In genomic region chr2:103556125-103556877, GRCm38 (mm10) we compare ENCODE assay signal across 8 mouse cellular contexts. TPM values are rescaled to one million over a fixed set of nuclear protein-coding genes. Genes with fewer than 3 reads are reported as not detected.
DNase-seq lines count a peak whose midpoint lies in the region.

No protein-coding gene starts in this region.

- DNase-seq in heart, adult 11 months = peak; percentile 83
- DNase-seq in heart, adult 9 months (ENCODE audit: low spot score in 2 of 2) = no peak
- DNase-seq in testis, postnatal 10 days (ENCODE audit: low spot score) = peak; percentile 55
- DNase-seq in testis, postnatal 14 days (ENCODE audit: low spot score) = no peak
- peak; percentile 43 for DNase-seq in heart, postnatal 4 days
- peak; percentile 63 for DNase-seq in thymus, postnatal 4 days
- no peak for DNase-seq in right cerebral cortex, postnatal 14 days
- DNase-seq in Muller cell, postnatal 12 days (ENCODE audit: inconsistent ontology term) = no peak

RNA-seq across cellular contexts. Expression of gene Abtb2, which starts 9.8 kb away (rescaled TPM):
- total RNA-seq in heart, postnatal 4 days (2021) = 10 to 100 TPM; 23.6 to 25.6 TPM

Comparison
In these comparisons a context has a peak if more than half of its experiments do, and no peak if none do; other contexts are left out.
1. DNase-seq: peak in heart, adult 11 months (single experiment), testis, postnatal 10 days (single experiment), heart, postnatal 4 days (single experiment) and thymus, postnatal 4 days (single experiment); none in heart, adult 9 months (0 of 2), testis, postnatal 14 days (single experiment), right cerebral cortex, postnatal 14 days (single experiment) and Muller cell, postnatal 12 days (single experiment).